Mouse (Mus musculus) T-cell, adult 2 months (primary cell): Measurements from ENCODE around the gene Slamf7.

Experiments used
- DNase-seq: peaks from one replicate; pipeline ENCODE4 v3.0.0; 2022; ENCODE audit warnings: low spot score

Slamf7 gene

DNA sequence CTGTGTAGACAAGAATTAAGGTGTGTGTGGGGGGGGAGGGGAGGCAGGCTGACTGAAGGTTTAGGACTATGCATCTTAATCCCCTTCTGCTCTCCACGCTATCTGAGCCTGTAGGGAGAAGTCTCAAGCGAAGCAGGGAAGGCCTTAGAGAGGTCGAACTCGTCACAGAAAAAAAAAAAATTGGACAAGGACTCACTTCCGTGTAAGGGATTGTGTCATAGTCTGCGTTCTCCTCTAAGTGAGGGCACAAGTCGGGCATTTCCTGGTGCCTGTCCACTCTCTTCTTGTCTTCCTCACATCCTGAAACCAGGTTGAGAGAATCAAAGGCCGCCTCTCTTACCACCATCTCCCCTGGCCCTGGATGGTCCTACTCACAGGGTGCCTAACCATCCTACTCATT is 15.7 kb downstream of the Slamf7 start:
- DNase-seq: no peak

DNA sequence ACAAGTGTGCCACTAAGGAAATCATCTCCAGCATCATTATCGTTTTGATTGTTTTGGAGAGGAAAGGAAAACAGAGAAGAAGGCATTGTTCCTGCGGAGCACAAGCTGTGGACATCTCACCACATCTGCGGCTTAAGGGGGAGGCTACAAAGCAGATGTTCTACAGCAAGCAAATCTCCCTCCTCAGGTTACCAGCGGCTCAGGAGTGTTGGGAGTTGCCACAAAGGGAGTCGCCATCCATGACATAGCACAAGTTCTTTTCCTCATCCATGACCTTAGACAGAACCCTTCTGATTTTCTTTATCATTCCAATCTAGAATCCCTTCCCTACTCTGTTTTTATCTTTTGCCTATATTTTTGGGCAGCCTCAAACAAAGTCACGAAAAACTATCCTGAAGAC is 17.1 kb downstream of the Slamf7 start:
- DNase-seq: no peak

DNA sequence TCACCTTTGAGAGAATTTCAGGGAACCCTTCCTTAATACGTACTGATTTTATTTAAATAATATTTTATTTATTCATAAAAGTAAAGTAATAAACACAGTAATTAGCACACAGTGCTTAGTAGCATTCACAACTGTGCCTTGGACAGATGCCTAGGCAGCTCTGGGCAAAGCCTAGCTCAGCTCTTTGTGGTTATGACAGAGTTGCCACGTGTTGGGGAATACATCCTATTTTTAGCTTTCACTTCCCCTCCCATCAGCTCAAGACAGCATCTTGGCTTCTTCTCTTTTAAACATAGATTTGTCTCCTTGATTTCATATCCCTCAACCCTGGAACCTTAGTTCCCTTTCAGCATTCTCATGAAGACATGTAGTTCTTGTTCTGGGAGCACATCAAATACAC is 21.4 kb downstream of the Slamf7 start:
- DNase-seq: no peak

- DNase-seq: no peak
Measured at GRCm38 (mm10) chr1:171630912-171631311, 21.9 kb downstream of the Slamf7 start.

GRCm38 (mm10) chr1:171630041-171630440 is 22.8 kb downstream of the Slamf7 start:
- no peak for DNase-seq

DNA sequence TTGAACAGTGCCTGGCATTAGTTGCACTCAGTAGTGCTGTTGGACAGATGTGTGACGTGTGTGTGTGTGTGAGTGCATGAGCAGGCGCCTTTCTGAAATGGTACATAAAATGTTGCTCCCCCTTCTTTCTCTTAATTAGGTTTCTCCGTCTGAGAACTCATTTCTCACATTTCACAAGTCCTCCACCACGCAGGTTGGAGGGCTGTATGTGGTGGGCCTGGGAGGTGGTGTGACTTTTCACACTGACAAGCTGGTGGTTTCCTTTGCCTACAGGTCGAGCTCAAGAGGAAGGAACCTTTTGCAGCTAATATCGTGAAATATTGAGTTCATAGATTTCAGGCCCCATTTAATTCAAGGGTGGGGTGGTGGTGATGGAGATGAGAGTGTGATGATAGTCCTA is 23.7 kb downstream of the Slamf7 start:
- DNase-seq: peak; percentile 43

DNA sequence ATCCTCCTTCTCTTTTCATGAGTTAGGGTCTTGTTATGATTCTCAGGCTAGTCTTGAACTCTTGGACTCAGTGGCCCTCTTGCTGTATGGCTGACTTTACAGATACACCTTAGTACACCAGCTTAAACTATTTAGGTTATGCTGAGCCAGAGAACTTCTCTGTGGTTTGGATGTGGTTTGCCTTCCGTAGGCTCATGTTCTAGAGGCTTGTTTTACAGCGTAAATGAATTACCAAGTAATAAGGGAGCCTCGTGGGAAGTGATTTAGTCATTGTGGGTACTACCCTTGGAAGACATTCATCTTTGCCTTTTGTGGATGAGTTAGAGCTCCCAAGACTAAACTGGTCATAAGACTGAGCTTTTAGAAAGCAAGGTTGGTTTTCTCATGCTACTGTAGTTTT is 25.0 kb downstream of the Slamf7 start:
- DNase-seq: no peak

DNA sequence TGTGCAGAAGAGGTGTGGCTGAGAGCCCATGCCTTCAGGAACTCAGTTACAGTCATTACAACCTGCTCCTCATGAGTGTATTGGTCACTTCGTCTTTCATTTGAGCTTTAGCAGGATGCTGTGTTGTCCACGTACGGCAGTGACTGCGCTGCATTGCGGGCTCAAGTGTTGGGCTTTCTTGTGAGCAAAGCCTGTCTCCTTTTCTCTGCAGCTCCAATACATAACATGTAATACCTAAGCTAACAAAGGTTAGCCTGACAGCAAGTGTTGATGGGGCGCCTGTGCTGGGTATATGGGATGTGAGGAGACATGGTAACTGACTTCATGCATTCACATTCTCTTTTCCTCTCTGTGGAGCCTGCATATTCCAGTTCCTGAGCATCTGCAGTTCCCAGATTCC is 32.7 kb downstream of the Slamf7 start:
- DNase-seq: no peak

- no peak for DNase-seq
Measured at GRCm38 (mm10) chr1:171619645-171620044, 33.2 kb downstream of the Slamf7 start.

GRCm38 (mm10) chr1:171619001-171619400 is 33.8 kb downstream of the Slamf7 start:
- DNase-seq: peak; percentile 25

DNA sequence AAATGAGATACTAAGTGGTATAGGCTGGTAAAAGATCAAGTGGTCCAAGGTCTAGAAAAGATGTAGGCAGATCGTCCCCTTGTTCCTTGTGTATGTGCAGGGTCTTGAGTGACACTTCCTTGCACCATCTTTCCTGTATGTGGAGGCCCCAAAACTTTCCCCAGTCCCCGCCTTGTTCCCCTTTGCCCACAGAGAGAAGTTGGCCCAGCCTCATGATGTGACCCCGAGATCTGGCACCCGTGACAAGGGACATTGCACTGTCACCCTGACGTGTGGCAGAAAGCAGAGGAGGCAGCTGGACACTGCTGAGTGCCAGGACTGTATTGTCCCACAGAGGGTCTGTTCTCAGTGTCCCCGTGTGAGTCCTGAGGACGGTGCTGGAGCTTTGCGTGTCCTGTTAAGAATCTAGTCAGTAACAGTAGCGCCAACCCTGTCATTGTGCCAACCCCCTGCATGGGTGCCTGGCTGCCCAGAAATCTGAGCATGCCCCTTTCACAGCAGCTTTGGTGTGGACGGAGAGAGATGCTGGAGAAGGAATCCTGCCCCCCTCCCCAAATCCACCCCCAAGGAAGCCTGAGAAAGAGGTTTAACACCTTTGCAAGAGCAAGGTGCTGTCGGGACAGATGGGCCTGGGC is 35.8 kb downstream of the Slamf7 start:
- no peak for DNase-seq

DNA sequence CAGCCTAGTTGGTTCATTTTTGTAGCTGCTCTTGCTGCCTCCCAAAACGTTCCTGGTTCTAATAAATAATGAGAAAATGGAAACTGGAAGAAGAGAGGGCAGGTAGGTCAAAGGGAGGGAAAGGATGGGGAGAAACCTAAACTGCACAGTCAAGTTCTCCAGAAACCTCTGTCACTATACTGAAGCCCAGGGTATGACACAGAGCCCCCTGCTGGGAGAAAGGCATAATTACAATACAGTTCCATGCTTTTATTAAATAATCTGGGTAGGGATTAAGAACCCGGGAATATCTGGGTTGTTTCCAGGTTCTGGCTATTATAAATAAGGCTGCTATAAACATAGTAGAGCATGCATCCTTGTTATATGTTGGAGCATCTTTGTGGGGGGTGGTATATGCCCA is 38.9 kb downstream of the Slamf7 start:
- DNase-seq: peak; percentile 31

DNA sequence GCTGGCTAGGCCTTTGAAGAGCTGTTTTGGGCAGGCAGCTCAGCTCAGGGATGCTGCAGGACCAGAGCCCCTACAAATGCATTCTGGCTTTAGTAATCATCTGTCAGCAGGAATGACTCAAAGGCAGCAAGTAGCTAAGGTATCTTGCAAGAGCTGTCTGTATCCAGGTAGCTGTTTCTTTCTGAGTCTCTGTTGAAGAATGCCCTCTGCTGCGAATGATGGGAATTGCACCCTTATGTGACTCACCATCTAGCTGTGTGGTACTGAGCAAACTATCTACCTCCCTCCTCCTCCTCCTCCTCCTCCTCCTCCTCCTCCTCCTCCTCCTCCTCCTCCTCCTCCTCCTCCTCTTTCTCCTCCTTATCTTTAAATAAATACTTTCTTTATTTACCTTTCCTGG is 42.1 kb downstream of the Slamf7 start:
- DNase-seq: peak; percentile 30

GRCm38 (mm10) chr1:171610026-171610425 is 42.8 kb downstream of the Slamf7 start:
- peak; percentile 44 for DNase-seq

GRCm38 (mm10) chr1:171607176-171607575 is 45.7 kb downstream of the Slamf7 start, which contains the start of gene Ly9:
Gene Ly9 (minus strand): TSS chr1:171607410.
- peak; percentile 85 for DNase-seq

- no peak for DNase-seq
Measured at GRCm38 (mm10) chr1:171606656-171607055, 46.2 kb downstream of the Slamf7 start.

DNA sequence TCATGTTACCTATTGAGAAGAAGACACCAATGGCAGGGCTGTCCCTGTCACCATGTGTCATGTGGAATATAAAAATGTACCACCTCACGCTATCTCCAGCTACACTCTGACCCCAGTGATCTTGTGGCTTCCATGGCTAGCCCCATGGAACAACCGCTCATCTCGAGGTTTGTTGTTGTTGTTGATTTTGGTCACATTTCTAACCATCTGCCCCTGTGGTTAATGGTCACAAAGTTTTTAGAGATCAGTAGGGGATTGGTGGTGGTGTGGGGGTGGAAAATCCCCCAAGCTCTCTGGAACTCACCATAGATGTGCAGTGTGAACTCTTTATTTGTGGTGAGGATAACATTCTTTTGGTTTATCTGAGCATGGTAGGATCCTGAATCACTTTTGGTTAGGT is 48.1 kb downstream of the Slamf7 start:
- no peak for DNase-seq

GRCm38 (mm10) chr1:171584584-171584983 is 68.3 kb downstream of the Slamf7 start:
- no peak for DNase-seq
